Mouse (Mus musculus): Measurements from ENCODE around the gene Ube2e1. TPM values are rescaled to one million over a fixed set of nuclear protein-coding genes. Genes with fewer than 3 reads are reported as not detected.
A peak's percentile ranks its signal among the peaks of the same experiment; 100 is the strongest.
"Not testable (repeated sequence)": the region's sequence is repeated elsewhere in the genome, so short reads cannot be mapped to it uniquely, and the experiment has no call there.

The Ube2e1 gene
- total RNA-seq, 2 experiments from 2014 or later: 33.7 to 35.7 TPM

GRCm38 (mm10) chr14:18270529-18271441, 60.9 kb downstream of the Ube2e1 start, which contains the start of the genes Nkiras1 and Rpl15:
Gene Nkiras1, plus strand, starts transcription at chr14:18271136.
Gene Rpl15, minus strand, starts transcription at chr14:18271391.
- DNase-seq: peak; percentile 97 to 98
- intact Hi-C loops (cut with DNase I): loop anchor here (2.0 to 10.0 kb wide), 3 partner anchors 32 to 616 kb away; partner anchors contain the start of gene Nr1d2

- DNase-seq: not testable (repeated sequence)
- intact Hi-C loops (cut with DNase I): loop anchor here (2.0 to 10.0 kb wide), 3 partner anchors 31 to 615 kb away; partner anchors contain the start of gene Nr1d2
Observed at GRCm38 (mm10) chr14:18269947-18270528, 61.6 kb downstream of the Ube2e1 start.

- intact Hi-C loops (cut with DNase I): no loop called here
- DNase-seq: peak; percentile 25 to 28
Observed at GRCm38 (mm10) chr14:18263427-18263826, 68.2 kb downstream of the Ube2e1 start.

GRCm38 (mm10) chr14:18261203-18261602, 70.5 kb downstream of the Ube2e1 start:
- DNase-seq: no peak
- intact Hi-C loops (cut with DNase I): no loop called here

- intact Hi-C loops (cut with DNase I): no loop called here
Observed at GRCm38 (mm10) chr14:18242638-18243130, 89.0 kb downstream of the Ube2e1 start.

GRCm38 (mm10) chr14:18241786-18242185, 89.9 kb downstream of the Ube2e1 start:
- DNase-seq: no peak
- intact Hi-C loops (cut with DNase I): no loop called here

More at GRCm38 (mm10) chr14:18242638-18243130, 89.0 kb downstream of the Ube2e1 start:
- no peak for DNase-seq

GRCm38 (mm10) chr14:18240132-18240531, 91.5 kb downstream of the Ube2e1 start:
- intact Hi-C loops (cut with DNase I): no loop called here
- no peak for DNase-seq

- peak; percentile 98 to 99 for DNase-seq
- intact Hi-C loops (cut with DNase I): loop anchor here (2.0 to 10.0 kb wide), 2 partner anchors 32 to 656 kb away; partner anchors contain the start of genes Nkiras1, Rpl15 and Ube2e2
Observed at GRCm38 (mm10) chr14:18238750-18239731, 92.6 kb downstream of the Ube2e1 start, which contains the start of gene Nr1d2. Gene Nr1d2, minus strand, starts transcription at chr14:18239127.

GRCm38 (mm10) chr14:18238131-18238749, 93.4 kb downstream of the Ube2e1 start:
- intact Hi-C loops (cut with DNase I): loop anchor here (2.0 to 10.0 kb wide), 2 partner anchors 33 to 657 kb away; partner anchors contain the start of genes Nkiras1, Rpl15 and Ube2e2
- peak; percentile 99 for DNase-seq

GRCm38 (mm10) chr14:18237381-18237780, 94.3 kb downstream of the Ube2e1 start:
- intact Hi-C loops (cut with DNase I): loop anchor here (10.0 kb wide), 1 partner anchor 657 kb away; the partner anchor contains the start of gene Ube2e2
- no peak for DNase-seq

GRCm38 (mm10) chr14:18236496-18237235, 95.0 kb downstream of the Ube2e1 start:
- not testable (repeated sequence) for DNase-seq
- intact Hi-C loops (cut with DNase I): loop anchor here (10.0 kb wide), 1 partner anchor 658 kb away; the partner anchor contains the start of gene Ube2e2

- intact Hi-C loops (cut with DNase I): loop anchor here (10.0 kb wide), 1 partner anchor 661 kb away; the partner anchor contains the start of gene Ube2e2
- peak in 1 of 2 experiments; percentile 47 for DNase-seq
Observed at GRCm38 (mm10) chr14:18233981-18234960, 97.4 kb downstream of the Ube2e1 start.

- DNase-seq: no peak
- intact Hi-C loops (cut with DNase I): loop anchor here (10.0 kb wide), 1 partner anchor 662 kb away; the partner anchor contains the start of gene Ube2e2
Observed at GRCm38 (mm10) chr14:18233076-18233475, 98.6 kb downstream of the Ube2e1 start.

Data from heart, postnatal 14 days (tissue).